Mouse (Mus musculus) forebrain, postnatal 0 days (tissue): ENCODE results near the gene Muc16. TPM values are rescaled to one million over a fixed set of nuclear protein-coding genes. Genes with fewer than 3 reads are reported as not detected.
A peak's percentile ranks its signal among the peaks of the same experiment; 100 is the strongest.

Source experiments
- ATAC-seq: fragments of 200-750 bp; cut with Nextera tagmentation; 2 replicates; pipeline ENCODE4 v1.8.0; 2017; ENCODE audit warnings: mild to moderate bottlenecking, moderate library complexity
- DNase-seq: peaks from one replicate; pipeline ENCODE4 v3.0.0-alpha.2; 2015
- H3K27ac ChIP-seq: fragments of 300-500 bp; sonication (generic); 2 replicates; pipeline ENCODE4 v1.5.1; 2014; ENCODE audit warnings: low read depth, mild to moderate bottlenecking, antibody characterized with exemption, low read length, moderate library complexity, mixed read lengths
- H3K27me3 ChIP-seq: fragments of 300-500 bp; sonication (generic); 2 replicates; pipeline ENCODE4 v1.6.1; 2014; ENCODE audit warnings: mild to moderate bottlenecking, low read length, mixed read lengths; ENCODE audit not compliant: insufficient read depth
- H3K36me3 ChIP-seq: fragments of 300-500 bp; sonication (generic); 2 replicates; pipeline ENCODE4 v1.6.1; 2014; ENCODE audit warnings: mild to moderate bottlenecking, moderate library complexity; ENCODE audit not compliant: insufficient read depth
- H3K4me1 ChIP-seq: fragments of 300-500 bp; sonication (generic); 2 replicates; pipeline ENCODE4 v1.6.1; 2014; ENCODE audit warnings: antibody characterized with exemption; ENCODE audit not compliant: insufficient read depth
- H3K4me2 ChIP-seq: fragments of 300-500 bp; sonication (generic); 2 replicates; pipeline ENCODE4 v1.6.1; 2014; ENCODE audit warnings: low read depth, mild to moderate bottlenecking, moderate library complexity
- H3K4me3 ChIP-seq: fragments of 300-500 bp; sonication (generic); 2 replicates; pipeline ENCODE4 v1.5.1; 2014; ENCODE audit warnings: low read depth, low read length, mixed read lengths
- H3K9ac ChIP-seq: fragments of 300-500 bp; sonication (generic); 2 replicates; pipeline ENCODE4 v1.6.1; 2014; ENCODE audit warnings: mild to moderate bottlenecking
- H3K9me3 ChIP-seq: fragments of 300-500 bp; sonication (generic); 2 replicates; pipeline ENCODE4 v1.6.1; 2016; ENCODE audit warnings: low read length
- CTCF ChIP-seq: sonication (generic); IDR thresholded peaks from 2 replicates; pipeline ENCODE4 v1.5.1; 2016; ENCODE audit warnings: antibody characterized with exemption, control low read depth, low read depth
- WGBS: fragments of 180-500 bp; shearing (Covaris S2); extraction: QIAGEN DNeasy Blood & Tissue Kit; methylation state at CpG from one replicate; pipeline ENCODE4 v1.1.7; 2014; 5-methylcytosine and 5-hydroxymethylcytosine counted together
- polyA plus RNA-seq: library from polyadenylated mRNA; unstranded; fragments of >200 nt; fragmentation: Nextera tagmentation; extraction: Ambion mirVana; gene quantifications from 2 replicates; pipeline ENCODE4 v1.2.1, GENCODE M21; 2015
- total RNA-seq: library from RNA; depleted of rRNA; stranded (reverse); fragments of >200 nt; gene quantifications from 2 replicates; pipeline ENCODE4 v1.2.3, GENCODE M21; 2014; rRNA removed

The Muc16 gene
- not detected in 2 replicates for total RNA-seq
- polyA plus RNA-seq: not detected in 2 replicates

DNA sequence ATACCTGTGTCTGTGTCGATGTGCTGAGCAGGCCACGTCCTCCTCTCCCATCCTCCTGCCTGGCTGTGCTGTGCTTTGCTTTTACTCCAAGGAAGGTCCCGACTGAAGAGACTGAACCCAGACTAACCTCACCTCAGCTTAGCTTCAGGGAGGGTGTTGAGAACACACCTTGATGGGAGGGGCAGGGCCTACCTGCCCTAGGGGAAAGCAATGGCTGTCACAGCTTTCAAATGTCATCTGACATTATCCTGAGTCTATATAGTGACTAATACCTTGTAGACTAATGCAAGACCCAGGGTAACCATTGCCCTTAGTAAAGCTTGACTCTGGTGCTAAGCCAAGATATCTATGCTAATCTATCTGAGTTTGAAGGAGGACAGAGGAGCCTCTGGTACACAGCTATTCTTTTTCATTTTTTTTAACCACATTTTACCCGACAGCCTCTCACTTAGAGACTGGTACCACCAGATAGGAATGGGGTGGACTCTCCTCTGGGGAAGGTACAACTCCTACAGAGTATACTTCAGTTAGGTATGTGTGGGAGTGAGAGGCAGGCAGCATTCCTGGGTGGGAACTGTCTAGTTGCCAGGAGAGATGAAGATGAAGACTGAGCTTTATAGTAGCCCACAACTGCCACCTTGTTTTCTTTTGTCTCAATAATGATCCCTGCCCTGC, at the start of gene Muc16:
Muc16 (minus strand) TSS at position 51 of the 675 bp plus-strand sequence.
- no peak within 1 kb of the TSS for H3K4me3 ChIP-seq
- no peak for TF ChIP-seq CTCF
- H3K4me1 ChIP-seq: no peaks in the 10 kb centered on the region
- no peaks in the 10 kb centered on the region for H3K36me3 ChIP-seq
- no peak within 1 kb of the TSS for H3K9ac ChIP-seq
- DNase-seq (no peak), ATAC-seq (no peak)
- H3K9me3 ChIP-seq: no peaks in the 10 kb centered on the region
- no peaks in the 10 kb centered on the region for H3K27me3 ChIP-seq
- 80% methylated on average over 4 of the region's 4 CpGs for WGBS
- H3K27ac ChIP-seq: no peak within 1 kb of the TSS
- H3K4me2 ChIP-seq: no peak within 1 kb of the TSS

DNA sequence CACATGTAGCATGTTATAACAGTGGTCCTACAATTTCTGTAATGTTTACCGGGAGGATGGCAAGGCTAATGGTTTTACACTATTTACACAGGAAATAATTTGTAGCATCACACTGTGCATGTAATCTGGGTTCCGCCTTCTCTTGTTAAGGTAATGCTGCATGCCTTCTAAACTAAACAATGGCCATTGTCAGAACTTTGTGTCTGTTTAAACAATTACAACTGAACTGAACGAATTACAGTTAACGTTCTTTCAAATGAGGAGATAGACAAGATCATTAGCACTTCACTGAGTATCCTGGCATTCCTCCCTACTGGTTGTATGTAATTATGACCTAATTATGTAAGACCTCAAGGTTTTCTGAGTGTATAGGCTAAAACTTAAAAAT, 48.4 kb upstream of the Muc16 start:
- H3K4me3 ChIP-seq: no peak overlapping the region
- H3K4me1 ChIP-seq: no peaks in the 10 kb centered on the region
- no peak overlapping the region for H3K27ac ChIP-seq
- no peaks in the 10 kb centered on the region for H3K36me3 ChIP-seq
- 21% methylated on average over 4 of the region's 4 CpGs for WGBS
- ATAC-seq (no peak), DNase-seq (no peak)
- TF ChIP-seq CTCF: no peak
- H3K27me3 ChIP-seq: no peaks in the 10 kb centered on the region
- no peaks in the 10 kb centered on the region for H3K9me3 ChIP-seq
- no peak overlapping the region for H3K4me2 ChIP-seq
- no peak overlapping the region for H3K9ac ChIP-seq

DNA sequence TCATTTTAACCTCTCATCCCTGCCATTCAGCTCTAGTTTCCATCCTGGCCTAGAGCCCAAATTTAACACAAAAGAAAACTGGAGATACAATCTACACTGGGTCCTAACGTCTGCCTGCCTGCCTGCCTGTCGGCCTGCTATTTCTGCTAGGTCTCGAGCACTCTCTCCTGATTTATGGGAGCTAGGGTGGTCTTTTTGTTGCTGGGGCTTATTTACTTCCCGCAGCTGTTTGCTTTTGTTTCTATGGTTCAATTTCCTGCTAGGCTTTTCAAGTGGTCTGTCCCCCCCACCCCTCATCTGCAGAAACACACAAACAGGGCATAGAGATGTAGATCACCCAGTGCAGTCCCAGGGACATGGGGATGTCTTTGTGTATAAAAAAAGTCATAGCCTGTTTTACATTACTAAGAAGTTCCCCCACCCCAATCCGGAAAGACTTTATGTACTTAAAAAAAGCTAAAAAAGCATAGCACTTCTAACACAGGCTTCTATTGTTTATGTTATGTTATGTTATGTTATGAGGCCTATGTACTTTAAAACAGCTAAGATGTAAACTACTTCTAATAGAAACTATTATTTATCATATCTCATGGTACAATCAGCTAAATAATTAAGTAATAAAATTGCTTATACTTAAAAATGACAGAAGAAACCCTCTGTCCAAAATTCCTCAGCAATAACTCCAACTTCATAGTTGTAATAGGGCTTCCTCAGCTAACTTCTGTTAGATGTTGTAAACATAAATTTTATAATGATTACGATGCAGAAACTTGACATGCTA, 47.8 kb upstream of the Muc16 start:
- no peak overlapping the region for H3K9ac ChIP-seq
- no peaks in the 10 kb centered on the region for H3K27me3 ChIP-seq
- DNase-seq (peak; percentile 15), ATAC-seq (peak; percentile 51; the same call in 1 of the 2 replicates)
- no peak overlapping the region for H3K27ac ChIP-seq
- H3K4me2 ChIP-seq: no peak overlapping the region
- no peaks in the 10 kb centered on the region for H3K9me3 ChIP-seq
- H3K4me1 ChIP-seq: no peaks in the 10 kb centered on the region
- TF ChIP-seq CTCF: no peak
- no peak overlapping the region for H3K4me3 ChIP-seq
- WGBS: 19% methylated on average over 6 of the region's 6 CpGs
- H3K36me3 ChIP-seq: no peaks in the 10 kb centered on the region

DNA sequence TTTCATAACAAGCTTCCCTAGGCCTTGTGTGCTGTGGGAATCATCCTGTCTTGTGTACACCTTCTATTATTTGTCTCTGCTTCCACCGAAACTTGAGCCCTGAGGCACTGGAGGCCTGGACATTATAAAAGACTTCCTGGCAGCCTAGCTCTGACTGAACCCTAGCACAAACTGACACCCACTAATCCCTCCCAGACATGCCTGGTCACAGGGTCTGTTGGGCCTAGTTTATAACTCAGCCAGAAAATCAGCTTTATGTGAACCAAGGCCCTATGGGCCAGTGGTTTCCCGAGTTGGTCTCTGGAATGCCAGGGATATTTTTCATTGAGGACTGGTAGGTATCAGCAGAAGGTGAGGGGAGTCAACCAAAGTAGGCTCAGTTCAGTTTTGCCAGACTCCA, 46.7 kb upstream of the Muc16 start:
- ATAC-seq: no peak
- 27% methylated on average over 2 of the region's 2 CpGs for WGBS
- Histone ChIP-seq H3K36me3 (no peaks in the 10 kb centered on the region), H3K4me2 (no peak overlapping the region), H3K9ac (no peak overlapping the region), H3K9me3 (no peaks in the 10 kb centered on the region), H3K4me1 (no peaks in the 10 kb centered on the region), H3K27ac (no peak overlapping the region), H3K27me3 (no peaks in the 10 kb centered on the region), H3K4me3 (no peak overlapping the region)
- TF ChIP-seq CTCF: no peak
- no peak for DNase-seq

DNA sequence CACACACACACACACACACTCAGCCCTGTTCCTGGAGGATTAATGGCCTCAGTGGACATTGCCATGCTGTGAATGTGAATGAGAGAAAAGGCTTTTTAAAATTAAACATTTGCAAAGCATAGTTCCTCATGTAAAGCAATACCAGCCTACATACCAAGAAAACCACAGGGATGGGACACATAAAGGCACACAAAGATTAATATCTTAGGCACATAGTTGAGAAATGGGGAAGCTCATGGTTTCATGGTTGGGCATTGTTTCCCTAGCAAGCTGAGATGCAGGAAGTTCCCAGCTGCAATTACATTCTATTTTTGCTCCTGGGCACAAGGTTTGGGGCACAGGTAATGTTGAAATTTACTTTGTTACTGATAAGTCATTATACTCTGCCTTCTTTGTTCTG, 31.3 kb upstream of the Muc16 start:
- H3K4me3 ChIP-seq: no peak overlapping the region
- no peak overlapping the region for H3K27ac ChIP-seq
- no peaks in the 10 kb centered on the region for H3K36me3 ChIP-seq
- H3K4me2 ChIP-seq: no peak overlapping the region
- DNase-seq (no peak), ATAC-seq (no peak)
- H3K4me1 ChIP-seq: no peaks in the 10 kb centered on the region
- no peaks in the 10 kb centered on the region for H3K27me3 ChIP-seq
- TF ChIP-seq CTCF: no peak
- no peak overlapping the region for H3K9ac ChIP-seq
- no peaks in the 10 kb centered on the region for H3K9me3 ChIP-seq

DNA sequence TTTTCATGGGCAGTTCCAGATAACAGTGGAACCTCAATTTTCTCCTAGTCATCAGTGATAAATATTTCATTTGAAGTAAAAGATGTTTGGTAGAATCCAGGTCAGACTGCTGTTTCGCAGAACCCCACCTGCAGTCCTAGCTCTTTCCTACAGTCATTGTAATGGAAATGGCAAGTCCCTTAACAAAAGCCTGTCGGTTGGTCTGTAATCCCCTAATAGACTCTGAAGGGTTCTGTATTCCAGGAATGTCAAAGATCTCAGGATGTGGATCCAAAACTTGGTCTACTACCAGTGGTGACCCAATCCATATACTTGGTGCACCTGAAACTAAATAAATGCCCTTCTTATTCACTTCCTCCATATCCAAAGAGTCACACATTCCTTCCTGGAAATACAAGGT, 76.0 kb downstream of the Muc16 start:
- DNase-seq (no peak), ATAC-seq (no peak)
- H3K9me3 ChIP-seq: no peaks in the 10 kb centered on the region
- WGBS: 25% methylated on average over 2 of the region's 2 CpGs
- no peak overlapping the region for H3K9ac ChIP-seq
- H3K4me2 ChIP-seq: no peak overlapping the region
- no peaks in the 10 kb centered on the region for H3K4me1 ChIP-seq
- TF ChIP-seq CTCF: no peak
- no peak overlapping the region for H3K4me3 ChIP-seq
- no peaks in the 10 kb centered on the region for H3K27me3 ChIP-seq
- H3K27ac ChIP-seq: no peak overlapping the region
- H3K36me3 ChIP-seq: no peaks in the 10 kb centered on the region

DNA sequence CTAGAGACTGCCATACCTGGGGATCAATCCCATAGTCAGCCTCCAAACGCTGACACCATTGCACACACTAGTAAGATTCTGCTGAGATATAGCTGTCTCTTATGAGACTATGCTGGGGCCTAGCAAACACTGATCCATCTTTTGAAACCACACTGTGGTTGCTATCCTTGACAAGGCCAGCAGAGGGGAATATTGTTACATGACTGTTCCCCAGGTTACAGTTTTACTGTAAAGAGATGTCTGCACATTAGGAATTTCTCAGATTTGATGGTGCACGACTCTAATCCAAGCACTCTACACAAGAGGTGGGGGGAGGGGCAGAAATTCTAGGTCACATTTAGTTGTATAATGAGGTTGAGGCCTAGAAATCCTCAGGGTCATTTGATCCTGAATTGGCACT, 166.2 kb downstream of the Muc16 start:
- 56% methylated on average over 2 of the region's 2 CpGs for WGBS
- peak; percentile 60 for TF ChIP-seq CTCF
- no peaks in the 10 kb centered on the region for H3K27me3 ChIP-seq

More for the DNA sequence above, 166.2 kb downstream of the Muc16 start:
- peak; percentile 48; the same call in 1 of the 2 replicates for ATAC-seq
- Histone ChIP-seq H3K4me2 (no peak overlapping the region), H3K36me3 (no peaks in the 10 kb centered on the region), H3K9ac (no peak overlapping the region), H3K9me3 (no peaks in the 10 kb centered on the region), H3K4me1 (no peaks in the 10 kb centered on the region), H3K4me3 (no peak overlapping the region), H3K27ac (no peak overlapping the region)
- peak; percentile 11 for DNase-seq
